Mouse (Mus musculus) MEL (cell line): Measurements from ENCODE around the gene Daam1. TPM values are rescaled to one million over a fixed set of nuclear protein-coding genes. Genes with fewer than 3 reads are reported as not detected.

ENCODE experiments used
- DNase-seq: peaks from one replicate; pipeline ENCODE4 v3.0.0; 2011; ENCODE audit warnings: low read depth, low spot score
- H3K27ac ChIP-seq: 2 replicates; pipeline ENCODE4 v1.5.1; 2012; ENCODE audit warnings: low read depth, mild to moderate bottlenecking, control low read depth, low read length, moderate library complexity; ENCODE audit not compliant: control insufficient read depth
- H3K27me3 ChIP-seq, 2 experiments: fragments of 150-350 bp in 1 of 2; sonication (generic) in 1 of 2; 2 replicates each; pipeline ENCODE4 v1.6.1; 2012; ENCODE audit warnings: low read length in 2 of 2, mild to moderate bottlenecking in 2 of 2, improper control_type of control experiment in 1 of 2, moderate library complexity in 1 of 2; ENCODE audit not compliant: insufficient read depth in 2 of 2, control insufficient read depth in 1 of 2
- H3K36me3 ChIP-seq, 2 experiments: 2 replicates each; pipeline ENCODE4 v1.6.1; 2012 to 2014; ENCODE audit warnings: low read length in 2 of 2, improper control_type of control experiment in 1 of 2, inconsistent platforms in 1 of 2, mild to moderate bottlenecking in 1 of 2; ENCODE audit not compliant: insufficient read depth in 2 of 2, control insufficient read depth in 1 of 2
- H3K4me1 ChIP-seq, 2 experiments: fragments of 150-350 bp in 1 of 2; sonication (generic) in 1 of 2; 2 replicates each; pipeline ENCODE4 v1.6.1; 2012; ENCODE audit warnings: low read length in 2 of 2, improper control_type of control experiment in 1 of 2, mild to moderate bottlenecking in 1 of 2; ENCODE audit not compliant: insufficient read depth in 2 of 2, control insufficient read depth in 1 of 2
- H3K4me3 ChIP-seq, 2 experiments: fragments of 150-350 bp in 1 of 2; sonication (generic) in 1 of 2; 2 replicates each; pipeline ENCODE4 v1.5.1; 2012; ENCODE audit warnings: low read depth in 2 of 2, low read length in 2 of 2, mild to moderate bottlenecking in 2 of 2, moderate library complexity in 2 of 2, control low read depth in 1 of 2, improper control_type of control experiment in 1 of 2; ENCODE audit not compliant: control insufficient read depth in 1 of 2, insufficient read depth in 1 of 2
- H3K79me2 ChIP-seq: 2 replicates; pipeline ENCODE4 v1.6.1; 2012; ENCODE audit warnings: mild to moderate bottlenecking, low read length, moderate library complexity; ENCODE audit not compliant: control insufficient read depth, poor library complexity, insufficient read depth
- H3K9ac ChIP-seq: 2 replicates; pipeline ENCODE4 v1.6.1; 2012; ENCODE audit warnings: low read depth, mild to moderate bottlenecking, control low read depth, low read length, moderate library complexity; ENCODE audit not compliant: control insufficient read depth, poor library complexity, severe bottlenecking
- H3K9me3 ChIP-seq: fragments of 150-350 bp; sonication (generic); replicated peaks from 2 replicates; pipeline ENCODE4 v1.6.1; 2012; ENCODE audit warnings: mild to moderate bottlenecking, low read length, improper control_type of control experiment, moderate library complexity; ENCODE audit not compliant: insufficient read depth
- BHLHE40 ChIP-seq: IDR thresholded peaks from 2 replicates; pipeline ENCODE4 v1.6.1; 2012; ENCODE audit warnings: low read depth, mild to moderate bottlenecking, inconsistent platforms, low read length, improper control_type of control experiment, borderline replicate concordance
- CHD1 ChIP-seq: IDR thresholded peaks from 2 replicates; pipeline ENCODE4 v1.6.1; 2012; ENCODE audit warnings: low read depth, mild to moderate bottlenecking, inconsistent platforms, low read length, improper control_type of control experiment
- CHD2 ChIP-seq: IDR thresholded peaks from 2 replicates; pipeline ENCODE4 v1.6.1; 2011; ENCODE audit warnings: low read length, improper control_type of control experiment
- CTCF ChIP-seq, 3 experiments: IDR thresholded peaks in 2 of 3; conservative IDR thresholded peaks in 1 of 3; 2 replicates each; pipeline ENCODE4 v1.5.1; 2011 to 2012; ENCODE audit warnings: low read length in 3 of 3, low read depth in 2 of 3, mild to moderate bottlenecking in 2 of 3, improper control_type of control experiment in 1 of 3, inconsistent platforms in 1 of 3, mixed read lengths in 1 of 3, moderate library complexity in 1 of 3; ENCODE audit not compliant: control insufficient read depth in 1 of 3, insufficient read depth in 1 of 3, poor library complexity in 1 of 3, severe bottlenecking in 1 of 3
- E2F4 ChIP-seq: IDR thresholded peaks from 2 replicates; pipeline ENCODE4 v1.6.1; 2011; ENCODE audit warnings: low read depth, low read length, improper control_type of control experiment, borderline replicate concordance
- ELF1 ChIP-seq: IDR thresholded peaks from 2 replicates; pipeline ENCODE4 v1.6.1; 2014; ENCODE audit warnings: low read depth, mild to moderate bottlenecking, inconsistent platforms, low read length, improper control_type of control experiment, moderate library complexity
- GABPA ChIP-seq: IDR thresholded peaks from 2 replicates; pipeline ENCODE4 v1.6.1; 2012; ENCODE audit warnings: low read depth, mild to moderate bottlenecking, inconsistent platforms, low read length, improper control_type of control experiment, moderate library complexity
- JUND ChIP-seq: IDR thresholded peaks from 2 replicates; pipeline ENCODE4 v1.6.1; 2011; ENCODE audit warnings: low read depth, mild to moderate bottlenecking, improper control_type of control experiment, low read length
- MAFK ChIP-seq: IDR thresholded peaks from 2 replicates; pipeline ENCODE4 v1.6.1; 2011; ENCODE audit warnings: low read depth, mild to moderate bottlenecking, low read length, improper control_type of control experiment, borderline replicate concordance
- MAX ChIP-seq: IDR thresholded peaks from 2 replicates; pipeline ENCODE4 v1.6.1; 2011; ENCODE audit warnings: low read length, improper control_type of control experiment
- MAZ ChIP-seq: IDR thresholded peaks from 2 replicates; pipeline ENCODE4 v1.6.1; 2012; ENCODE audit warnings: low read depth, mild to moderate bottlenecking, inconsistent platforms, low read length, improper control_type of control experiment
- MXI1 ChIP-seq: IDR thresholded peaks from 2 replicates; pipeline ENCODE4 v1.6.1; 2011; ENCODE audit warnings: mild to moderate bottlenecking, low read depth, low read length, improper control_type of control experiment
- MYB ChIP-seq: IDR thresholded peaks from 2 replicates; pipeline ENCODE4 v1.6.1; 2011; ENCODE audit warnings: mild to moderate bottlenecking, low read depth, low read length, improper control_type of control experiment
- MYC ChIP-seq: IDR thresholded peaks from 2 replicates; pipeline ENCODE4 v1.6.1; 2011; ENCODE audit warnings: low read depth, mild to moderate bottlenecking, low read length, improper control_type of control experiment, moderate library complexity
- NELFE ChIP-seq: IDR thresholded peaks from 2 replicates; pipeline ENCODE4 v1.6.1; 2011; ENCODE audit warnings: low read depth, low read length, improper control_type of control experiment
- NRF1 ChIP-seq: IDR thresholded peaks from 2 replicates; pipeline ENCODE4 v1.6.1; 2014; ENCODE audit warnings: low read depth, mild to moderate bottlenecking, inconsistent platforms, low read length, improper control_type of control experiment, moderate library complexity; ENCODE audit not compliant: poor library complexity, insufficient read depth, severe bottlenecking
- POLR2A ChIP-seq, 2 experiments: IDR thresholded peaks; 2 replicates each; pipeline ENCODE4 v1.6.1; 2011 to 2012; ENCODE audit warnings: low read length in 2 of 2, mild to moderate bottlenecking in 2 of 2, control low read depth in 1 of 2, improper control_type of control experiment in 1 of 2, low read depth in 1 of 2, moderate library complexity in 1 of 2; ENCODE audit not compliant: control insufficient read depth in 1 of 2, insufficient read depth in 1 of 2, poor library complexity in 1 of 2
- POLR2AphosphoS5 ChIP-seq: IDR thresholded peaks from 2 replicates; pipeline ENCODE4 v1.6.1; 2012; ENCODE audit warnings: low read depth, borderline replicate concordance, mild to moderate bottlenecking, inconsistent platforms, low read length, moderate library complexity, mixed read lengths
- RAD21 ChIP-seq: IDR thresholded peaks from 2 replicates; pipeline ENCODE4 v1.6.1; 2011; ENCODE audit warnings: mild to moderate bottlenecking, low read depth, low read length, improper control_type of control experiment
- RCOR1 ChIP-seq: IDR thresholded peaks from 2 replicates; pipeline ENCODE4 v1.6.1; 2012; ENCODE audit warnings: low read depth, mild to moderate bottlenecking, inconsistent platforms, low read length, improper control_type of control experiment
- SMC3 ChIP-seq: IDR thresholded peaks from 2 replicates; pipeline ENCODE4 v1.6.1; 2011; ENCODE audit warnings: low read depth, low read length, improper control_type of control experiment
- TAL1 ChIP-seq: IDR thresholded peaks from 2 replicates; pipeline ENCODE4 v1.6.1; 2012; ENCODE audit warnings: mild to moderate bottlenecking, inconsistent platforms, low read length, moderate library complexity, mixed read lengths
- TBP ChIP-seq: IDR thresholded peaks from 2 replicates; pipeline ENCODE4 v1.8.0; 2011; ENCODE audit warnings: low read depth, low read length, improper control_type of control experiment
- TCF12 ChIP-seq: IDR thresholded peaks from 2 replicates; pipeline ENCODE4 v1.6.1; 2014; ENCODE audit warnings: low read depth, mild to moderate bottlenecking, inconsistent platforms, low read length, improper control_type of control experiment, moderate library complexity
- ZMIZ1 ChIP-seq: IDR thresholded peaks from 2 replicates; pipeline ENCODE4 v1.6.1; 2012; ENCODE audit warnings: low read depth, mild to moderate bottlenecking, inconsistent platforms, low read length, improper control_type of control experiment, moderate library complexity
- ZNF384 ChIP-seq: IDR thresholded peaks from 2 replicates; pipeline ENCODE4 v1.6.1; 2012; ENCODE audit warnings: low read depth, mild to moderate bottlenecking, inconsistent platforms, low read length, improper control_type of control experiment
- polyA plus RNA-seq, 2 experiments: library from polyadenylated mRNA; stranded (reverse) in 1 of 2; unstranded in 1 of 2; fragments of >175 nt in 1 of 2; fragments of >200 nt in 1 of 2; gene quantifications; 2 replicates each; pipeline versions ENCODE4 v1.2.1 to v1.2.4; 2012; ENCODE audit warnings: low replicate concordance in 2 of 2, low read depth in 1 of 2; ENCODE audit not compliant: insufficient read length in 2 of 2, insufficient read depth in 1 of 2, missing spikeins in 1 of 2
- total RNA-seq: library from RNA; depleted of rRNA; stranded (reverse); fragments of 300-350 nt; gene quantifications from 2 replicates; pipeline ENCODE4 v1.2.3, GENCODE M21; 2012

Gene Daam1
- total and polyA plus RNA-seq, 3 experiments, result 9.2 to 12.0 TPM; not detected in 1

GRCm38 (mm10) chr12:71874561-71874960 is 43.7 kb downstream of the Daam1 start:
- Histone ChIP-seq H3K9ac (no peak overlapping the region), H3K4me1 (peaks cover 0 to 4% of the 10 kb centered on the region in 2 experiments; a peak in 1 of 4 replicates), H3K36me3 (peaks cover 0 to 7% of the 10 kb centered on the region in 2 experiments; a peak in 3 of 4 replicates), H3K27ac (no peak overlapping the region), H3K9me3 (no peaks in the 10 kb centered on the region), H3K79me2 (no peaks in the 10 kb centered on the region), H3K4me3 (no peak overlapping the region), H3K27me3 (no peaks in the 10 kb centered on the region)
- no peak for DNase-seq
- TF ChIP-seq TAL1 (no peak), POLR2A (IDR thresholded peaks at IDR 0.05; ENCODE audit: control insufficient read depth in 1 of 2, insufficient read depth in 1 of 2, low read depth in 1 of 2, low read length in 2 of 2, poor library complexity in 1 of 2) (no peak), GABPA (no peak), MAZ (no peak), CHD1 (no peak), CHD2 (no peak), CTCF (IDR thresholded peaks at IDR 0.05 in 2 of 3, conservative IDR thresholded peaks at IDR 0.05 in 1 of 3; ENCODE audit: control insufficient read depth in 1 of 3, insufficient read depth in 1 of 3, low read depth in 2 of 3, low read length in 3 of 3, poor library complexity in 1 of 3, severe bottlenecking in 1 of 3) (no peak), NRF1 (no peak), TCF12 (no peak), SMC3 (no peak), NELFE (no peak), ZMIZ1 (no peak), E2F4 (no peak), RCOR1 (no peak), ELF1 (no peak), TBP (no peak), JUND (no peak)

GRCm38 (mm10) chr12:71874984-71875383 is 44.1 kb downstream of the Daam1 start:
- TF ChIP-seq RAD21, result no peak
- TF ChIP-seq ZMIZ1, result no peak
- TF ChIP-seq MYC, result no peak
- no peak for TF ChIP-seq CTCF (IDR thresholded peaks at IDR 0.05 in 2 of 3, conservative IDR thresholded peaks at IDR 0.05 in 1 of 3; ENCODE audit: control insufficient read depth in 1 of 3, insufficient read depth in 1 of 3, low read depth in 2 of 3, low read length in 3 of 3, poor library complexity in 1 of 3, severe bottlenecking in 1 of 3)
- no peak for TF ChIP-seq MXI1
- no peak for TF ChIP-seq CHD1
- TF ChIP-seq E2F4, result no peak
- no peak for TF ChIP-seq MYB
- TF ChIP-seq MAX, result no peak
- TF ChIP-seq MAFK, result no peak
- TF ChIP-seq JUND, result no peak
- TF ChIP-seq BHLHE40, result no peak
- no peak for TF ChIP-seq ZNF384
- TF ChIP-seq POLR2AphosphoS5, result no peak
- TF ChIP-seq TAL1, result no peak
- no peak for TF ChIP-seq NELFE
- H3K27me3 ChIP-seq, result no peaks in the 10 kb centered on the region
- no peak overlapping the region for H3K9ac ChIP-seq
- H3K27ac ChIP-seq, result no peak overlapping the region
- H3K4me3 ChIP-seq, result no peak overlapping the region
- no peak for DNase-seq
- no peaks in the 10 kb centered on the region for H3K9me3 ChIP-seq
- H3K79me2 ChIP-seq, result no peaks in the 10 kb centered on the region
- peaks cover 0 to 4% of the 10 kb centered on the region in 2 experiments; a peak in 1 of 4 replicates for H3K4me1 ChIP-seq
- peaks cover 0 to 7% of the 10 kb centered on the region in 2 experiments; a peak in 3 of 4 replicates for H3K36me3 ChIP-seq
